Mouse (Mus musculus) Patski (cell line): ENCODE measurements around the gene Zfp467. TPM values are rescaled to one million over a fixed set of nuclear protein-coding genes. Genes with fewer than 3 reads are reported as not detected.

Experiments used
- ATAC-seq: fragments of 100-300 bp; one replicate; pipeline ENCODE4 v1.8.0; 2021
- CTCF ChIA-PET: fragments of 350-600 bp; sonication (Branson Sonifier 250); formaldehyde crosslinking; loops from one replicate; lab custom pipeline; 2022; ENCODE audit warnings: inconsistent platforms; lab: Charles Lee
- POLR2A ChIA-PET: fragments of 350-600 bp; sonication (Branson Sonifier 250); formaldehyde crosslinking; loops from one replicate; lab custom pipeline; 2022; ENCODE audit warnings: antibody characterized with exemption, inconsistent platforms; lab: Charles Lee
- DNase-seq: peaks from one replicate; pipeline ENCODE4 v3.0.0-alpha.2; 2011; ENCODE audit warnings: low read depth, low spot score
- H3K27me3 ChIP-seq: fragments of 371-371 bp; one replicate; pipeline ENCODE4 v1.5.1; 2021
- CTCF ChIP-seq: fragments of 100-300 bp; IDR thresholded peaks from one replicate; pipeline ENCODE4 v1.5.1; 2021
- in situ Hi-C: fragments of 300-500 bp; cut with MboI; formaldehyde crosslinking; loops from 3 replicates; pipeline ENCODE4 v1.11.1; 2018; ENCODE audit warnings: low pct_unique_long_range_greater_than_20kb, mixed read lengths
- polyA plus RNA-seq: library from polyadenylated mRNA; unstranded; gene quantifications from one replicate; pipeline ENCODE4 v1.2.3, GENCODE M21; 2021

The Zfp467 gene
- polyA plus RNA-seq, 1 experiment from 2014 or later, result 30.7 TPM

DNA sequence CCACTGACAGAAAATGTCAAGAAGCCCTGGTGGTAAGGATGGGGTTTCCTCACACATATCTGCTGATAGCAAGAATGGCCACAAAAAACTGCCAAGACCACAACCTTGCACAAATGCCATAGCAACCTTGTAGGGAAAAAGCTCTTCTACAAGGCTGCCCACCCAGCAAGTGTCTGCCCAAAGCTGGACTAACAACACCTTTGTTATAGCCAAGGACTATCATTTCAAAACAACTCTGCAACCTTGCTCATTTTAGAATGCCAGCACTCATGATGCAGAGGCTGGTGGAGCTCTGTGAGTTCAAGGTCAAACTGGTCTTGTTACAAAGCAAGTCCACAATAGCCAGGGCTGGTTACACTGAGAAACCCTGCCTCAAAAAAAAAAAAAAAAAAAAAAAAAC is 51.8 kb downstream of the Zfp467 start:
- ATAC-seq (no peak), DNase-seq (no peak)
- in situ Hi-C loops, result no loop called here
- ChIA-PET CTCF (no interaction called here), POLR2A (interaction anchor here (0.6 to 3.2 kb wide), 2 partner anchors 51 to 209 kb away, joined by 3 to 13 read pairs; partner anchors contain the start of gene Zfp467)
- TF ChIP-seq CTCF, result no peak
- H3K27me3 ChIP-seq, result peaks cover 26% of the 10 kb centered on the region

DNA sequence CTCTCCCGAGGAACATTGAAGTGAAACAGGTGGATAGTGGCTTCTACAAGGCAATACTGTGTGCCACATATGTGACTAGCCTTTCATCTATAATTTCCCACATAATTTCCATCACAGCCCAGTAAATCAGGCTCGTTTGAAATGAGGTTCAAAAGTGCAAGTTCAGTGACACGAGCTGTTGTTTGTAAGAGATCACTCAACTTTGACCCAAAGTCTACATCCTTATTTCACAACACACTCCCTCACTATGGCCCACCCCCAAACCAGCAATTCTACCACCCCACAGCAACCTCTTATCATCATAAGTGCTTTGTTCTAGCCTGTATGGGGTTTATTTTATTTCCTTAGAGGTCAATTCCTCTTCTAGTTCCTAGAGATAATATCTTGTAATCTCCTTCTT is 57.4 kb downstream of the Zfp467 start:
- ATAC-seq, result no peak
- TF ChIP-seq CTCF, result no peak
- ChIA-PET POLR2A (no interaction called here), CTCF (no interaction called here)
- in situ Hi-C loops, result no loop called here
- peaks cover 53% of the 10 kb centered on the region for H3K27me3 ChIP-seq
- DNase-seq, result no peak

Other genes starting within 250 kb of the Zfp467 start
- gene Krba1, start 50.2 kb downstream of the Zfp467 start, polyA plus RNA-seq, result 36.0 TPM
- 0.05 TPM for gene Sspo, start 2.4 kb upstream of the Zfp467 start, polyA plus RNA-seq
- 97.0 TPM for gene Atp6v0e2, start 91.8 kb upstream of the Zfp467 start, polyA plus RNA-seq
- 21.5 TPM for gene Lrrc61, start 109.0 kb upstream of the Zfp467 start, polyA plus RNA-seq
- 0.22 TPM for gene Rarres2, start 127.0 kb upstream of the Zfp467 start, polyA plus RNA-seq
- not detected for gene Gm45021, start 143.8 kb upstream of the Zfp467 start, polyA plus RNA-seq
- gene Repin1, start 148.1 kb upstream of the Zfp467 start, polyA plus RNA-seq, result 44.2 TPM
- gene Gm44965, start 148.1 kb upstream of the Zfp467 start, polyA plus RNA-seq, result 0.62 TPM
- gene Zfp775, start 156.2 kb upstream of the Zfp467 start, polyA plus RNA-seq, result 8.7 TPM
- 25.6 TPM for gene AI854703, start 180.9 kb upstream of the Zfp467 start, polyA plus RNA-seq
- gene Gimap8, start 201.4 kb upstream of the Zfp467 start, polyA plus RNA-seq, result 7.3 TPM
- 20.6 TPM for gene Gimap9, start 230.3 kb upstream of the Zfp467 start, polyA plus RNA-seq
- 0.73 TPM for gene Gimap4, start 238.7 kb upstream of the Zfp467 start, polyA plus RNA-seq